Mouse (Mus musculus): ENCODE measurements at regions not wholly inside any gene's neighbourhood (a gene's known extent, or its start where the extent isn't known, plus 50 kb on each side); places are given as distances from the start of the nearest gene placed in this dataset.

- TF ChIP-seq POLR2A (IDR thresholded peaks at IDR 0.05; ENCODE audit: borderline replicate concordance, extremely low read depth, low read depth, low read length): no peak
- no peak for TF ChIP-seq CTCF (IDR thresholded peaks at IDR 0.05; ENCODE audit: insufficient read depth, low read length)
- Histone ChIP-seq H3K4me1 (ENCODE audit: control insufficient read depth, insufficient read depth, low read length) (no peaks in the 10 kb centered on the region), H3K4me3 (replicated peaks; ENCODE audit: extremely low read depth, low read depth, low read length) (no peak overlapping the region)
- no peak for DNase-seq
- 68% methylated on average over 14 of the region's 14 CpGs for WGBS
Observed at GRCm38 (mm10) chr17:66246031-66246534, 122.8 kb downstream of the Ddx11 start.

- WGBS: 85% methylated on average over 2 of the region's 2 CpGs
- H3K4me1 ChIP-seq (ENCODE audit: control insufficient read depth, insufficient read depth, low read length): no peaks in the 10 kb centered on the region
Observed at GRCm38 (mm10) chr17:66251495-66251894, 128.2 kb downstream of the Ddx11 start.

GRCm38 (mm10) chr17:66252926-66253325 is 129.6 kb downstream of the Ddx11 start:
- no peak for DNase-seq
- H3K4me1 ChIP-seq (ENCODE audit: control insufficient read depth, insufficient read depth, low read length): no peaks in the 10 kb centered on the region
- WGBS: 86% methylated on average over 6 of the region's 6 CpGs

More at GRCm38 (mm10) chr17:66251495-66251894, 128.2 kb downstream of the Ddx11 start:
- no peak for DNase-seq
- H3K4me3 ChIP-seq (replicated peaks; ENCODE audit: extremely low read depth, low read depth, low read length): no peak overlapping the region
- TF ChIP-seq POLR2A (IDR thresholded peaks at IDR 0.05; ENCODE audit: borderline replicate concordance, extremely low read depth, low read depth, low read length) (no peak), CTCF (IDR thresholded peaks at IDR 0.05; ENCODE audit: insufficient read depth, low read length) (no peak)

GRCm38 (mm10) chr17:66259697-66260096 is 136.4 kb downstream of the Ddx11 start:
- TF ChIP-seq CTCF (IDR thresholded peaks at IDR 0.05; ENCODE audit: insufficient read depth, low read length) (no peak), POLR2A (IDR thresholded peaks at IDR 0.05; ENCODE audit: borderline replicate concordance, extremely low read depth, low read depth, low read length) (no peak)
- no peak for DNase-seq
- WGBS: 68% methylated on average over 8 of the region's 8 CpGs
- Histone ChIP-seq H3K4me1 (ENCODE audit: control insufficient read depth, insufficient read depth, low read length) (no peaks in the 10 kb centered on the region), H3K4me3 (replicated peaks; ENCODE audit: extremely low read depth, low read depth, low read length) (no peak overlapping the region)

More at GRCm38 (mm10) chr17:66252926-66253325, 129.6 kb downstream of the Ddx11 start:
- no peak overlapping the region for H3K4me3 ChIP-seq (replicated peaks; ENCODE audit: extremely low read depth, low read depth, low read length)
- TF ChIP-seq CTCF (IDR thresholded peaks at IDR 0.05; ENCODE audit: insufficient read depth, low read length) (no peak), POLR2A (IDR thresholded peaks at IDR 0.05; ENCODE audit: borderline replicate concordance, extremely low read depth, low read depth, low read length) (no peak)

GRCm38 (mm10) chr17:66262681-66263240 is 139.4 kb downstream of the Ddx11 start:
- Histone ChIP-seq H3K4me1 (ENCODE audit: control insufficient read depth, insufficient read depth, low read length) (no peaks in the 10 kb centered on the region), H3K4me3 (replicated peaks; ENCODE audit: extremely low read depth, low read depth, low read length) (no peak overlapping the region)
- 75% methylated on average over 4 of the region's 4 CpGs for WGBS
- DNase-seq: no peak
- TF ChIP-seq CTCF (IDR thresholded peaks at IDR 0.05; ENCODE audit: insufficient read depth, low read length): no peak
- no peak for TF ChIP-seq POLR2A (IDR thresholded peaks at IDR 0.05; ENCODE audit: borderline replicate concordance, extremely low read depth, low read depth, low read length)

GRCm38 (mm10) chr17:66263405-66263804 is 140.1 kb downstream of the Ddx11 start:
- WGBS: 86% methylated on average over 4 of the region's 4 CpGs
- Histone ChIP-seq H3K4me1 (ENCODE audit: control insufficient read depth, insufficient read depth, low read length) (no peaks in the 10 kb centered on the region), H3K4me3 (replicated peaks; ENCODE audit: extremely low read depth, low read depth, low read length) (no peak overlapping the region)
- no peak for DNase-seq
- no peak for TF ChIP-seq CTCF (IDR thresholded peaks at IDR 0.05; ENCODE audit: insufficient read depth, low read length)

- DNase-seq: no peak
- no peak for TF ChIP-seq POLR2A (IDR thresholded peaks at IDR 0.05; ENCODE audit: borderline replicate concordance, extremely low read depth, low read depth, low read length)
- no peak for TF ChIP-seq CTCF (IDR thresholded peaks at IDR 0.05; ENCODE audit: insufficient read depth, low read length)
- H3K4me3 ChIP-seq (replicated peaks; ENCODE audit: extremely low read depth, low read depth, low read length): no peak overlapping the region
- WGBS: 77% methylated on average over 5 of the region's 5 CpGs
- H3K4me1 ChIP-seq (ENCODE audit: control insufficient read depth, insufficient read depth, low read length): no peaks in the 10 kb centered on the region
Observed at GRCm38 (mm10) chr17:66266803-66267202, 143.5 kb downstream of the Ddx11 start.

- Histone ChIP-seq H3K4me1 (ENCODE audit: control insufficient read depth, insufficient read depth, low read length) (no peaks in the 10 kb centered on the region), H3K4me3 (replicated peaks; ENCODE audit: extremely low read depth, low read depth, low read length) (no peak overlapping the region)
- WGBS: 39% methylated on average over 6 of the region's 6 CpGs
- no peak for DNase-seq
- TF ChIP-seq CTCF (IDR thresholded peaks at IDR 0.05; ENCODE audit: insufficient read depth, low read length) (no peak), POLR2A (IDR thresholded peaks at IDR 0.05; ENCODE audit: borderline replicate concordance, extremely low read depth, low read depth, low read length) (no peak)
Observed at GRCm38 (mm10) chr17:66267831-66268230, 144.5 kb downstream of the Ddx11 start.

- DNase-seq: no peak
- 69% methylated on average over 6 of the region's 6 CpGs for WGBS
- H3K4me3 ChIP-seq (replicated peaks; ENCODE audit: extremely low read depth, low read depth, low read length): no peak overlapping the region
- no peaks in the 10 kb centered on the region for H3K4me1 ChIP-seq (ENCODE audit: control insufficient read depth, insufficient read depth, low read length)
- TF ChIP-seq CTCF (IDR thresholded peaks at IDR 0.05; ENCODE audit: insufficient read depth, low read length) (no peak), POLR2A (IDR thresholded peaks at IDR 0.05; ENCODE audit: borderline replicate concordance, extremely low read depth, low read depth, low read length) (no peak)
Observed at GRCm38 (mm10) chr17:66269567-66269966, 146.2 kb downstream of the Ddx11 start.

- TF ChIP-seq POLR2A (IDR thresholded peaks at IDR 0.05; ENCODE audit: borderline replicate concordance, extremely low read depth, low read depth, low read length) (no peak), CTCF (IDR thresholded peaks at IDR 0.05; ENCODE audit: insufficient read depth, low read length) (no peak)
- no peak for DNase-seq
- no peaks in the 10 kb centered on the region for H3K4me1 ChIP-seq (ENCODE audit: control insufficient read depth, insufficient read depth, low read length)
- H3K4me3 ChIP-seq (replicated peaks; ENCODE audit: extremely low read depth, low read depth, low read length): no peak overlapping the region
- 89% methylated on average over 7 of the region's 7 CpGs for WGBS
Observed at GRCm38 (mm10) chr17:66271906-66272305, 148.6 kb downstream of the Ddx11 start.
